Mouse (Mus musculus): ENCODE measurements around the gene Olfr324.

Gene Olfr324

GRCm38 (mm10) chr11:58594814-58595213 lies at the start of gene Olfr324:
Olfr324 (plus strand) TSS chr11:58595114.
- no peak for DNase-seq (ENCODE audit: low spot score)

- no peak for DNase-seq (ENCODE audit: low spot score)
These were observed 48.6 kb upstream of the Olfr324 start, which contains the start of gene Olfr329-ps for GRCm38 (mm10) chr11:58546322-58546721. Olfr329-ps (minus strand) TSS chr11:58546422.

GRCm38 (mm10) chr11:58555536-58555935 lies 39.4 kb upstream of the Olfr324 start, which contains the start of gene Olfr328:
Olfr328 (minus strand) TSS chr11:58555636.
- no peak for DNase-seq (ENCODE audit: low spot score)

GRCm38 (mm10) chr11:58570405-58570804 lies 24.5 kb upstream of the Olfr324 start, which contains the start of gene Olfr224:
Olfr224 (minus strand) TSS chr11:58570553.
- no peak for DNase-seq (ENCODE audit: low spot score)

GRCm38 (mm10) chr11:58577430-58577829 lies 17.5 kb upstream of the Olfr324 start, which contains the start of gene Olfr325:
Olfr325 (plus strand) TSS chr11:58577730.
- DNase-seq (ENCODE audit: low spot score): no peak

GRCm38 (mm10) chr11:58578636-58579035 lies 16.3 kb upstream of the Olfr324 start:
- no peak for DNase-seq (ENCODE audit: low spot score)

GRCm38 (mm10) chr11:58587898-58588348 lies 7.0 kb upstream of the Olfr324 start:
- DNase-seq (ENCODE audit: low spot score): peak; percentile 53

- DNase-seq (ENCODE audit: low spot score): no peak
These were observed 6.2 kb upstream of the Olfr324 start for GRCm38 (mm10) chr11:58588620-58589250.

GRCm38 (mm10) chr11:58597837-58598236 lies 2.9 kb downstream of the Olfr324 start:
- no peak for DNase-seq (ENCODE audit: low spot score)

GRCm38 (mm10) chr11:58602062-58602461 lies 7.1 kb downstream of the Olfr324 start:
- no peak for DNase-seq (ENCODE audit: low spot score)

- no peak for DNase-seq (ENCODE audit: low spot score)
These were observed 8.1 kb downstream of the Olfr324 start for GRCm38 (mm10) chr11:58602800-58603560.

GRCm38 (mm10) chr11:58604688-58605087 lies 9.8 kb downstream of the Olfr324 start:
- DNase-seq (ENCODE audit: low spot score): no peak

- DNase-seq (ENCODE audit: low spot score): no peak
These were observed 10.3 kb downstream of the Olfr324 start for GRCm38 (mm10) chr11:58605228-58605627.

GRCm38 (mm10) chr11:58606177-58606919 lies 11.4 kb downstream of the Olfr324 start:
- DNase-seq (ENCODE audit: low spot score): no peak

- no peak for DNase-seq (ENCODE audit: low spot score)
These were observed 12.1 kb downstream of the Olfr324 start for GRCm38 (mm10) chr11:58607030-58607429.

- DNase-seq (ENCODE audit: low spot score): no peak
These were observed 18.4 kb downstream of the Olfr324 start for GRCm38 (mm10) chr11:58613359-58613758.

GRCm38 (mm10) chr11:58614526-58614925 lies 19.6 kb downstream of the Olfr324 start:
- no peak for DNase-seq (ENCODE audit: low spot score)

- DNase-seq (ENCODE audit: low spot score): no peak
These were observed 21.1 kb downstream of the Olfr324 start, which contains the start of gene 2210407C18Rik for GRCm38 (mm10) chr11:58615975-58616374. 2210407C18Rik (minus strand) TSS chr11:58616075.

GRCm38 (mm10) chr11:58618369-58618768 lies 23.5 kb downstream of the Olfr324 start:
- DNase-seq (ENCODE audit: low spot score): no peak

GRCm38 (mm10) chr11:58618793-58619192 lies 23.9 kb downstream of the Olfr324 start:
- no peak for DNase-seq (ENCODE audit: low spot score)

- DNase-seq (ENCODE audit: low spot score): no peak
These were observed 31.2 kb downstream of the Olfr324 start for GRCm38 (mm10) chr11:58626146-58626545.

GRCm38 (mm10) chr11:58630401-58630800 lies 35.5 kb downstream of the Olfr324 start, which contains the start of gene Olfr323:
Olfr323 (minus strand) TSS chr11:58630501.
- no peak for DNase-seq (ENCODE audit: low spot score)
